Mouse (Mus musculus) kidney, adult 2 months (tissue): ENCODE data around the gene Wdr46. TPM values are rescaled to one million over a fixed set of nuclear protein-coding genes. Genes with fewer than 3 reads are reported as not detected.

Source experiments
- DNase-seq: peaks from one replicate; pipeline ENCODE4 v3.0.0; 2021
- H3K27ac ChIP-seq: fragments of 200-500 bp; 2 replicates; pipeline ENCODE4 v1.5.1; 2012; ENCODE audit warnings: low read depth, low read length, control low read depth, inconsistent platforms; ENCODE audit not compliant: insufficient read depth
- H3K27me3 ChIP-seq: fragments of 200-500 bp; replicated peaks from 2 replicates; pipeline ENCODE4 v1.6.1; 2012; ENCODE audit warnings: mild to moderate bottlenecking, moderate library complexity, low read length, inconsistent platforms; ENCODE audit not compliant: control insufficient read depth, insufficient read depth
- H3K36me3 ChIP-seq: fragments of 200-500 bp; 2 replicates; pipeline ENCODE4 v1.6.1; 2012; ENCODE audit warnings: mild to moderate bottlenecking, moderate library complexity, low read length, inconsistent platforms; ENCODE audit not compliant: control insufficient read depth, insufficient read depth
- H3K4me1 ChIP-seq: fragments of 200-500 bp; 2 replicates; pipeline ENCODE4 v1.6.1; 2011; ENCODE audit warnings: low read length; ENCODE audit not compliant: control insufficient read depth, insufficient read depth
- H3K4me3 ChIP-seq: fragments of 200-500 bp; 2 replicates; pipeline ENCODE4 v1.5.1; 2011; ENCODE audit warnings: mild to moderate bottlenecking, low read depth, low read length, control low read depth; ENCODE audit not compliant: insufficient read depth
- CTCF ChIP-seq: fragments of 200-500 bp; conservative IDR thresholded peaks from 2 replicates; pipeline ENCODE4 v1.5.1; 2011; ENCODE audit warnings: low read depth, mild to moderate bottlenecking, control low read depth, low read length, moderate library complexity, mixed read lengths; ENCODE audit not compliant: insufficient read depth, insufficient read length
- POLR2A ChIP-seq: fragments of 200-500 bp; IDR thresholded peaks from one replicate; pipeline ENCODE4 v1.6.1; 2011; ENCODE audit warnings: low read depth, low read length, control low read depth
- WGBS: fragments of 180-500 bp; shearing (Covaris S2); methylation state at CpG from one replicate; pipeline ENCODE4 v1.1.7; 2018; 5-methylcytosine and 5-hydroxymethylcytosine counted together
- polyA plus RNA-seq: library from polyadenylated mRNA; depleted of rRNA; stranded (reverse); fragments of >200 nt; gene quantifications from 2 replicates; pipeline ENCODE4 v1.2.3, GENCODE M21; 2012

Wdr46 gene
- polyA plus RNA-seq, 1 experiment, result 16.0 TPM

DNA sequence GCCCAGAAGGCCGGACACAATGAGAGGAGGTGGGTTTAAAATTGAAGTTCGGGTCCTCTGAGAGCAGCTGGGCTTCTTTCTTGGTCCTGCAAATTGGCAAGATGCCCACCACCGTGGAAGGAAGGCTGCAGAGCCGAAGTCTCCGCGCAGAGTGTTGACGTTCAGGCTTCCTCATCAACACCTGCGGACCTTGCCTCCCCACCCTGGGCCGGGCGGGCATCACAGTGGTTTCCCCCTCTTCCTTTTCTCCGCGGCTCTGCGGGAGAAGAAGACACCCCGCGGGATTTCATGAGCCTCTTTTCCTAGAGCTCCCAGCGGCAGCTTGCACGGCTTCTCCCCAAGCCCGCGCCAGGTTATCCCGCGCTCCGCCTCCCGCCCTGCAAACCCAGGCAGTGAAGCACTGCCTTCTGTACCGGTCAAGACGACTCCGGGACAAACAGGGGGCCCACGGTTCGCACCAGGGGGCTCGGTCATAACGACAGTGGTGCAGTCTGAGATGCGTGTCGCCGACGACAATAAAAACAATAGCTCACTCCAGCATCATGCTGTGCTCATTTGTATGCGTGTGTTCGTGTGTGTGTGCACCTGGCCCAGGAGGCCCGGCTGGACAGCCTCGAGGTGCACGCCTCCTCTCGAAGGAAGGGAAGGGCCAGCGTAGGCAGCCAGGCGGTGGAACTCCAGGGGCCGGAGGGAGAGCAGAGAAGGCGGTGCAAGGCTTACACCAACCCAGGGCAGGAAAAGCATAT lies 32.0 kb upstream of the Wdr46 start:
- DNase-seq, result peak; percentile 62
- under 1% methylated on average over 44 of the region's 44 CpGs for WGBS

DNA sequence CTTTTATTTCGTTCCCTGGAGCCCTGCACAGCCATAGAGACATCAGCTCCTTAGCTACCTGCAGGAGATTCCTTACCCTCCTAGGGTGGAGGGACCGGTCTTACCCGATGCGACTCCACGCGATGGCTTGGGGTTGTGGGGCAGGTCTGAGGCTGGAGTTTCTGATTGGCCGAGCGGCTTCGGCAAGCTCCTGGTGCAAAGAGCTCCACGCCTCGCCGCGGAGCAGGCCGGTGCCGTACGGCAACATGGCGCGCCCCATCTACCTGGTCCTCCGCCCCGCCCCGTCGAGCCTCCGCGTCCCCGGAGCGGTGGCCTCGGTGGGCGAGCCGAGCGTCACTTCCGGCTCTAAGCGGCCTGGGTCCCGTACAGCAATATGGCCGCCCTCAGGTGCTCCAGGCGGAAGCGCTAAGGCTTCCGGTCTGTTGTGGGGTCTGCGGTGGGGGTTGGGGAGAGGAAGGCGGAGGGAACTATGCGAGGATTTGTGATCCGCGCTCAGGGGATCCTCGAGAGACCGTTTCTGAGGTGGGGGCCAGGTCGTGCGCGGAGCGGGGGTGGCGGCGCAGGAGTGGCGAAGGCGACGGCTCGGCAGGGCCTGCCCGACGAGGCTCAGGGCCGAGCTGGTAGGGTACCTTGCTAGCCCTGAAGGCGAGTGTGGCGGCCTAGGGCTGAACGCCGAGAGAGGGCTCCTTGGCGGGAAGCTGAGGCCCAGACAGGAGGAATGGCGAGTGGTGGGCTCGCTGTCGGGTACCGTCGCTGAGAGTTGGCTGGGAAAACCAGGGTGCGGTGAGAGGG lies 31.2 kb upstream of the Wdr46 start, which contains the start of gene Daxx:
Gene Daxx (plus strand): TSS at position 338 of the 792 bp plus-strand sequence.
- WGBS, result under 1% methylated on average over 67 of the region's 68 CpGs
- H3K27ac ChIP-seq, result peak within 1 kb of the TSS; percentile 78
- peaks cover 4% of the 10 kb centered on the region; the same call in 1 of the 2 replicates for H3K4me1 ChIP-seq
- peak; percentile 99 for DNase-seq
- TF ChIP-seq POLR2A, result peak; percentile 16
- no peak for TF ChIP-seq CTCF
- H3K27me3 ChIP-seq, result no peaks in the 10 kb centered on the region
- peak within 1 kb of the TSS; percentile 70 for H3K4me3 ChIP-seq
- H3K36me3 ChIP-seq, result no peaks in the 10 kb centered on the region; the same call in 1 of the 2 replicates

More for the DNA sequence above, 32.0 kb upstream of the Wdr46 start:
- Histone ChIP-seq H3K27ac (peak overlapping the region; percentile 71), H3K27me3 (no peaks in the 10 kb centered on the region), H3K4me1 (peaks cover 4% of the 10 kb centered on the region; the same call in 1 of the 2 replicates), H3K4me3 (peak overlapping the region; percentile 66), H3K36me3 (no peaks in the 10 kb centered on the region; the same call in 1 of the 2 replicates)
- no peak for TF ChIP-seq POLR2A
- TF ChIP-seq CTCF, result no peak

DNA sequence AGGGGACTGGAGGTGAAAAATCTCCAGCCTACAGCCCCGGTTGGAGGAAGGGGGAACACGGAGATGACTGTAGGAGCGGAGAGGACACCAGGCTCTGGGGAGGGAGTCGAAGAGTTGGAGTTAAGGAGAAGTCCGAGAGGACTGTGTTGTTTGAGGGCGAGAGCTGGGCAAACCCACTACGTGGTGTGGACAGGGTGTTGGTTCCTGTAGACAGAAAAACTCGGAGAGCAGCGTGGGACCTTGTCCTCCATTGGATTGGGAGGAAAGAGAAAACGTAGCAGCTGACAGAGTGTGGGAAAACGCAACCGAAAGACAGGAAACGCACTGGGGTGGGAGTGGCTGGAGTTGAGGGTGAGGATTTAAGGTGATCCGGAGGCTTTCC lies 30.6 kb upstream of the Wdr46 start:
- WGBS, result 2% methylated on average over 14 of the region's 14 CpGs
- DNase-seq, result peak; percentile 69
- no peaks in the 10 kb centered on the region for H3K27me3 ChIP-seq
- peaks cover 4% of the 10 kb centered on the region; the same call in 1 of the 2 replicates for H3K4me1 ChIP-seq
- H3K36me3 ChIP-seq, result no peaks in the 10 kb centered on the region; the same call in 1 of the 2 replicates
- TF ChIP-seq POLR2A (no peak), CTCF (no peak)
- peak overlapping the region; percentile 70 for H3K4me3 ChIP-seq
- H3K27ac ChIP-seq, result peak overlapping the region; percentile 78

- DNase-seq, result no peak
- no peak for TF ChIP-seq CTCF
- no peak for TF ChIP-seq POLR2A
Observed at GRCm38 (mm10) chr17:33910346-33911051, 30.0 kb upstream of the Wdr46 start.

DNA sequence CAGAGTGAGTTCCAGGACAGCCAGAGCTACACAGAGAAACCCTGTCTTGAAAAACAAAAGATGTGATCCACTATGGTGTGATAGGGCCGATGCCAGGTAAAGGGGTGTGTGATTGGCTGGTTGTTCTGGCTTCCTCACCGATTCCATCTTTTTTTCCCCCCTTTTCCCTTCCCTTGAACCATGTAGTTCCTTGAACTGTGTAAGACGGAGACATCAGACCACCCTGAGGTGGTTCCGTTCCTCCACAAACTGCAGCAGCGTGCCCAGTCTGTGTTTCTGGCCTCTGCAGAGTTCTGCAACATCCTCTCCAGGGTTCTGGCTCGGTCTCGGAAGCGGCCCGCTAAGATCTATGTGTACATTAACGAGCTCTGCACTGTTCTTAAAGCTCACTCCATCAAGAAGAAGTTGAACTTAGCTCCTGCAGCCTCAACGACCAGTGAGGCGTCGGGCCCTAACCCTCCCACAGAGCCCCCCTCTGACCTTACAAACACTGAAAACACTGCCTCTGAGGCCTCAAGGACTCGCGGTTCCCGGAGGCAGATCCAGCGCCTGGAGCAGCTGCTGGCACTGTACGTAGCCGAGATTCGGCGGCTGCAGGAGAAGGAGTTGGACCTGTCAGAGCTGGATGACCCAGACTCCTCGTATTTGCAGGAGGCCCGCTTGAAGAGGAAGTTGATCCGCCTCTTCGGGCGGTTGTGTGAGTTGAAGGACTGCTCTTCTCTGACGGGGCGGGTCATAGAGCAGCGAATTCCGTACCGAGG lies 29.2 kb upstream of the Wdr46 start:
- Histone ChIP-seq H3K27me3 (no peaks in the 10 kb centered on the region), H3K4me3 (no peak overlapping the region), H3K27ac (no peak overlapping the region), H3K4me1 (peaks cover 7% of the 10 kb centered on the region; the same call in 1 of the 2 replicates), H3K36me3 (no peaks in the 10 kb centered on the region; the same call in 1 of the 2 replicates)
- no peak for TF ChIP-seq CTCF
- DNase-seq, result no peak
- WGBS, result 59% methylated on average over 31 of the region's 31 CpGs

More at GRCm38 (mm10) chr17:33910346-33911051, 30.0 kb upstream of the Wdr46 start:
- H3K27me3 ChIP-seq, result no peaks in the 10 kb centered on the region
- WGBS, result 38% methylated on average over 11 of the region's 11 CpGs
- no peaks in the 10 kb centered on the region; the same call in 1 of the 2 replicates for H3K36me3 ChIP-seq
- H3K4me1 ChIP-seq, result peaks cover 6% of the 10 kb centered on the region; the same call in 1 of the 2 replicates
- H3K4me3 ChIP-seq, result peak overlapping the region; percentile 70
- H3K27ac ChIP-seq, result no peak overlapping the region

DNA sequence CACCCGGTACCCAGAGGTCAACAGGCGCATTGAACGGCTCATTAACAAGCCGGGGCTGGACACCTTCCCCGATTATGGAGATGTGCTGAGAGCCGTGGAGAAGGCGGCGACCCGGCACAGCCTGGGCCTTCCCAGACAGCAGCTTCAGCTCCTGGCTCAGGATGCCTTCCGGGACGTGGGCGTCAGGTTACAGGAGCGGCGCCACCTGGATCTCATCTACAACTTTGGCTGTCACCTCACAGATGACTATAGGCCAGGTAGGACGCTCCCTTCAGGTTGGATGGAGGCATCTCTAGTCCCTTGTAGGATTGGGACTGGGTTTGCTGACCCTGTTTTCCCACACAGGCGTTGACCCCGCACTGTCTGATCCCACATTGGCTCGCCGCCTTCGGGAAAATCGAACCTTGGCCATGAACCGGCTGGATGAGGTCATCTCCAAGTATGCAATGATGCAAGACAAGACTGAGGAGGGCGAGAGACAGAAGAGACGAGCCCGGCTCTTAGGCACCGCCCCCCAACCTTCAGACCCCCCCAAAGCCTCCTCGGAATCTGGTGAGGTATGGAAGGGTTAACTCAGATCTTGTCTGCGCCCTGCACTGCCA lies 28.5 kb upstream of the Wdr46 start:
- Histone ChIP-seq H3K36me3 (no peaks in the 10 kb centered on the region; the same call in 1 of the 2 replicates), H3K4me1 (peaks cover 7% of the 10 kb centered on the region; the same call in 1 of the 2 replicates), H3K4me3 (no peak overlapping the region), H3K27me3 (no peaks in the 10 kb centered on the region), H3K27ac (no peak overlapping the region)
- WGBS, result 57% methylated on average over 28 of the region's 28 CpGs
- DNase-seq, result peak; percentile 55
- TF ChIP-seq CTCF (no peak), POLR2A (no peak)
